Mouse (Mus musculus) embryo, embryonic 10.5 days (tissue): ENCODE results near the gene Alyref.
"Not testable (repeated sequence)": the region's sequence is repeated elsewhere in the genome, so short reads cannot be mapped to it uniquely, and the experiment has no call there.

Experiments
- DNase-seq: peaks from one replicate; pipeline ENCODE4 v3.0.0-alpha.2; 2015; ENCODE audit warnings: low spot score

Gene Alyref

DNA sequence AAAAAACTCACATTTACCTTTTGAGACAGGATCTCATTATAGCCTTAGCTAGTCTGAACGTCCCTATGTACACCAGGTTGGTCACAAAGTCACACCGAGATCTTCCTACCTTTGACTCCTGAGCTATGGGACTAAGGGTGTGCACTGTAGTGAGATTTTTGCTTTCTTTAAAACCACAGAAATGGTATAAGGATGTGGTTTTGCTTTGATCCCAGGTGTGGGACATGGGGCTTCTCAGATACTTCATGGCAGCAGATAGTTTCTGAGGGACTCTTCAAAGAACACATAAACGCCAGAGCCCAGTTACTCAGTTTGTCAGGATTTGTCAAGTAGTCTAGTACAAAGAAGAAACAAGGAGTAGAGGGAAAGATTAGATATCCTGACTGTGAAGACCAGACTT lies 2.6 kb upstream of the Alyref start:
- no peak for DNase-seq

GRCm38 (mm10) chr11:120598990-120599549 lies 905 bp upstream of the Alyref start:
- peak; percentile 22 for DNase-seq

DNA sequence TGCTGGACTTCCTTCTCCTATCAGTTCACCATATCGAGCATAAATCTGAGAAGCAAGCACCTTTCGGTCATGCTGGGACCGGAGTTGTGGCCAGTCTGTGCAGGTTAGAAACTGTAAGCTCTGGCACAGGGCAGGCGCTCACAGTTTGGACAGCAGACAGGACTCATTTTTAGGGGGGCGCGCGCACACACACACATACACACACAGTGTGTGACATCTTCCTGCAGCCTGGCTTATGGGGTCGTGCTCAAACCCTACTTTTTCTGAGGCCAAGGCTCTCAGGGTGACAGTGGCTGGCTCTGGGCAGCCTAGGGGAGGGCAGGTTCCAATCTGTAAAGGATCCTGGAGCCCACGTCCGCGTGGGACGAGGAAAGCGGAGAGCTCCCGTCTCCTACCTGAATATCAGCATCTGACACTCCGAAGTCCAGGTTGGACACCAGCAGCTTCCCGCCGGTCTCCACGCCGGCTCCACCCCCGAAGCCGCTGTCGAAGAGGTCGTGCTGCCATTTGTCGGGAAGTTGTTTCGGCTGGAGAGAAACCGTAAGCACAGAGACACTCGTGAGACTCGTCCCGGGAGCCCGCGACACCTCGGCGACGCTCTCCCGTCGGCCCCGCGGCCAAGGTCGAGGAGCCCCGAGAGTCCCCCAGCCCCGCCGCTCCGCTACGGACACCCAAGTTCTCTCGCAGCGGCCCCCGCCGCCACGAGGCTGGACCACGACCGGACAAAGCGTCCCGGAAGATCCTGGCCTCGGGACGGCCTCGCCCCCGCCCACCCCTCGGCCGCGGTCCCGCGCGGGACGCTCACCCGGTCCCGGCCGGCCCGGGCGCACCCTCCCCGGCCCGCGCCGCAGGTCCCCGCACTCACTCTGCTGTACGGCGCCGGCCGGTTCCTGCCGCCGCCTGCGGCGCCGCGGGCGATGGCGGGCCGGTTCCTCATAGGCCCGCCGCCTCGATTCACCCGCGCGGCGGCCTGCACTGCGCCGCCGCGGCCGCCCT lies 627 bp downstream of the Alyref start:
- peak; percentile 34 for DNase-seq

DNA sequence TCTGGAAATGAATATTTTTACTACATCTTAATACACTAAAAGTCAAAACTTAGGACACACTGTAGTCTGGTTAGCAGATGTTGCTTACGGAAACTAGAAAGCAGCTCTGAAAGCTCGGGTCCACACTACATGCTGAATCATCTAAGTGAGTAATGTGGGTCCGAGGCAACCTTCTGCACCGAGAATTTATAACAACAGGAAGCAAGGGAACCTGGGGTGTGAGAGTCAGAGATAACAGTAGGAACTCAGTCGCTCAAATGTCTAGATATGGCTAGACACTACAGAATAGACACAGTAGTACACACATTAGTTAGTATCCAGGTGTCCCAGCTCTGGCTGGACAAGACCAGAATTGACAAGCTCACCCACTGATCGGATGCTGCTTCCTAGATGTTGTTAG lies 9.6 kb downstream of the Alyref start:
- no peak for DNase-seq

DNA sequence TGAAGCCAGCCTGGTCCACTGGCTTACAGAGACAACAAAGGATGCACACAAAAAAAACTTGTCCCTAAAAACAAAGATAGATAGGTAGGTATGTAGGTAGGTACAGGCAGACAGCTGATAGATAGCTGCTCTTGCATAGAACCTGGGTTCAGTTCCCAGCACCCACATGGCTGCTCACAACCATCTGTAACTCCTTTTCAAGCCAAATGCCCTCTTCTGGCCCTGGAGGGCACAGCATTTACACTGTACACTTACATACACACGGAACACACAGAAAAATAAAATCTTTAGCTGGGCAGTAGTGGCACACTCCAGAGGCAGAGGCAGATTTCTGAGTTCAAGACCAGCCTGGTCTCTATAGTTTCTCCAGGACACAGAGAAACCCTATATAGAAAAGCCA lies 14.2 kb downstream of the Alyref start:
- no peak for DNase-seq

GRCm38 (mm10) chr11:120582982-120583293 lies 15.2 kb downstream of the Alyref start:
- not testable (repeated sequence) for DNase-seq

- DNase-seq: peak; percentile 63
Observed at GRCm38 (mm10) chr11:120582268-120582981, 15.7 kb downstream of the Alyref start.

DNA sequence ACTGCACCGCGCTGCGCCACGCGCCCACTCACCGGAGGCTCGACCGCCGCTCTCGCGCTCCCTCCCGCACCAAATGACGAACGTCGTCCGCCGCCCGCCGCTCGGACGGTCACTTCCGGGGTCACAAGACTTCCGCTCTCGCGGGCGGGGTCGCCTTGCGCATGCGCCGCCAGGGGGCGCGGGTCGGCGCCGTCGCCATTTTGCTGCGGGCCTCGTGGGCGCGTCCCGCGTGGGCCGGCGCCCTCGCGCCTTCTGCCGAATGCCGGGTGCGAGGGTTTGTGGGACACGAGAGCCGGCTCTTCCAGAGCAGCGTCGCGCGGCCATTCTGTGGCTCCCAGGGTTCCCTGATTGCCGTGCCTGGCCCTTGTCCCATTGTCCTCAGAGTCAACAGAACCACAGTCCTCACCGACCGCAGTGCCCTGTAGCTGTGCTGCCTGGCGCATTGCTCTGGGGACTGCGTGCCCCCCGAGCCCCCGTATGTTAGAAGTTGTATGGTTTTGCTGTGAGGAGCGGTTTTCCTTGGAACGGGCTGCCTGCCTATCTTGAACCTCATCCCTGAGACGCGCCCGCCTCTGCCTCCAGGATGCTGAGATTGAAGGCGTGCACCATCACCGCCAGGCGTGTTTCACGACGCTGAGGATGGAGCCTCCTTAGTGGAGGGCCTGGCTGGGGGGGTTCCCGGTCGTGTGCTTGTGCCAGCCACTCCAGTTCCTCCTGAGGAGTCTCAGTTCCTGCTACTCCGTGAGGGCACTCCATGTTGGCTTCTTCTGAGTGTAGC lies 16.5 kb downstream of the Alyref start, which contains the start of gene Arhgdia:
Gene Arhgdia (minus strand): TSS at position 135 of the 778 bp plus-strand sequence.
- DNase-seq: peak; percentile 88

- peak; percentile 47 for DNase-seq
Observed at GRCm38 (mm10) chr11:120580871-120581331, 17.3 kb downstream of the Alyref start.

DNA sequence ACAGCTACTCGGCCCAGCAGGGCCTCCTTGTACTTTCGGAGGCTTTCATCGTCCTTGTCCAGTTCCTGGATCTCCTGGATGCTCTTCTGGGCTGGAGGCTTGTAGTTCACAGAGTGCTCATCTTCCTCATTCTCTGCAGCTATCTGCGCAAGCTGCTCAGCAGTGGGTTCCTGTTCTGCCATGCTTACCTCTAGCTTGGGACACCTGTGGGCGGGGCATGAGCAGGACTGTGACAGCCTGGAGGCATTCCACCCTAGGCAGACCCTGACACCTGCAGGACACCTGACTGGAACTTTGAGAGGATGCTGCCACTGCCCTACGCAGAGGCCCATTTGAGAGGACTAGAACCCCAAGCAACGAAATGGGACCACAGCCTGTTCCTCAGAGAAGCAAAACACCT lies 18.0 kb downstream of the Alyref start:
- DNase-seq: no peak

DNA sequence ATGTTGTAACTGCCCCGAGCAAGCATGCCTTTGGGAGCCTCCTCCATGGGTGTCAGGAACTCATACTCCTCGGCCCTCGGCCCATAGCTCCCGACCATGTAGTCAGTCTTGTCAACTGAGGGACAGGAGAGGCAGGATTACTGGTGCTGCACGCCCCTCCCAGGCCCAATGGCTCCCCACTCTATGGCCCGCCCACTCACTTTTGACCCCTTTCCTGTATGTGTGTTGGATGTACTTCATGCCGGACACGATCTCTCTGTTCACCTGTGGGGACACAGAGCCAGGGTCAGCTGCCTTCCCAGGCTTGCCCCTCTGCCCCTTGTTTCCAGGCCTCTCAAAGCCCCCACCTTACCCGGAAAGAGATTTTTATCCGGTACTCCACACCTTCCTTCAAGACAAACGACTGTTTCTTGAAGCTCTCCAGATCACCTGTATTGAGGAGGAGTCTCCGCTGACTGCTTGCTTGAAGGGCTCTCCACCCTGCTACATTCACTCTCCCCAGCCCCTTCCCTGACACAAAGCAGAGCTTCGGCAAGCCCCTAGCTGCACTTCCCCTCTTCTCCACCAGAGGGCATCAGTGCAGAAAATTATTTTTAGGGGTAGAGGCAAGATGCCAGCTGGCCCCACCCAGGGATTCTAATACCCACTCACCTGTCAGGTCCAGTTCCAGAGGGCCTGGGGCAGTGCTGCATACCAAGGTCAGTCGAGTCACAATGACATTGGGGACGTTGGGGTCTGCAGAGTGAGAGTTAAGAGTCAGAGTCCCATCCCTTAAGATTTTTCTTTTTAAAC lies 18.7 kb downstream of the Alyref start:
- DNase-seq: peak; percentile 92

DNA sequence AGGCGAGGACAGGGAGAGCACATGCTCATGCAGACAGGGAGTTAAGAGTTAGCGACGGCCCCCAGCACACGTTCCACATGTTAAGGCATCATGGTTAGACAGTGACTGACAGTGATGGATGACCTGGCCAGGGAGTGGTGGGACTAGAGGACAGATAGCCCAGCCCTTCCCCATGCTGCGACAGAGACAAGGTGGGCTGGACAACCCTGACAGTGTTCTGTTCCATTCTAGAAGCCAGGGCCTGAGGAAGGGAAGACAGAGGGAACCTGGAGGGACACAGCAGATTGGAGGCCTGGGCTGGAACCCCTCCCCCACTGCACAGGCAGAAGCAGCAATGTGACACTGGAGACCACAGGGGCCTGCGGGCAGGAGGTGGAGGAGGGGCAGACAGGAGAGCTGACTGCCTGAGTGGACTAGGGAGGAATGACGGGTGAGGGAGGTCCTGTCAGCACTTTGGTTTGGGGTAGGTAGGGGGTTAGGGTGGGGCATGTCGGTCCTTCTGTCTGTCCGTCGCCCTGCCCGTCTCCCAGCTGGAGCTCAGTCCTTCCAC lies 19.4 kb downstream of the Alyref start:
- no peak for DNase-seq

- no peak for DNase-seq
Observed at GRCm38 (mm10) chr11:120578024-120578693, 20.0 kb downstream of the Alyref start.

GRCm38 (mm10) chr11:120577211-120578023 lies 20.7 kb downstream of the Alyref start:
- DNase-seq: peak; percentile 35

DNA sequence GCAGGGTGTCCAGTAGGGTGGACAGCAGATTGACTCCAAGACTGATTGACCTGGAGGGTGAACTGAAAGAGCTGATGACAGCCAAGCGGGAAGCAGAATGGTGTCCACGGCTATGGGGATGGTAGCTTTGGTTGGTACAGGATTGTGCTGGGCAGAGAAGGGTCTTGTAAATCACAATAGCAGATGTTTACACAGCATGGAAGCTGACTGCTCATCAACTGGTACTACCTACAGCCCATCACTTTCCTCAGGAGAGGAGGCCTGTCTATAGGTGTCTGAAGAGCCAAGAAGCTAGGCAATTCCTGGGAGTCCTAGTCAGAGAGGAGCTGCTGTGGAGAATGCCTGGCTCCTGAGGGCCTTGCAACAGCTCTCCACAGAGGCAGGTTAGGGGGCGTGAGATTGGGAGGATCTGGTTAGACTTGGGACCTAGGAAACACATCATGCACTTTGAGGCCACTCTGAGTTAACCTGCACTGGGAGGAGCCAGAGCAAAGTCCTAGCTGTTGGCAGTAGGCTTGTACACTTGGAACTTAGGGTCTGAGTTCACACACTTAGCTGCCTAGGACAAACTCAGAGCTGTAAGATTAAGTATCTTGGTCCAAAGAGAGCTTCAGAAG lies 21.7 kb downstream of the Alyref start:
- DNase-seq: no peak

GRCm38 (mm10) chr11:120575940-120576339 lies 22.2 kb downstream of the Alyref start:
- DNase-seq: no peak

DNA sequence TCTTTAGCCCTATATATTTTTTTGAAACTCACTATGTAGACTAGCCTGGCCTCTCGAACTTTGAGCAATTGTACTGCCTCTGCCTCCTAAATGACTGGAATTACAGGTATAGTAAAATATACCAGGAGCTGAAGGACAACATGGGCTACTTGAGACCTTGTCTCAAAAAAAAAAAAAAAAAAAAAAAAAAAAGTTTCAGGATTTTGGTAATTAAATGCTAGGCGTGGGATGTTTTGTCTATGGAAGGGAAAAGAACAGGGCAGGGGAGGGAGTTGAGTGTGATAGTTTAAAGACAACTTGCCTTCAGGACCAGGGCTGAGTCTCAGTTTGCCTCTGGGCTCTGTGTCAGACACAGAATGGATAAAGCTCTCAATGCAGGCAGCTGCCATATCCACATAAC lies 23.1 kb downstream of the Alyref start:
- no peak for DNase-seq

DNA sequence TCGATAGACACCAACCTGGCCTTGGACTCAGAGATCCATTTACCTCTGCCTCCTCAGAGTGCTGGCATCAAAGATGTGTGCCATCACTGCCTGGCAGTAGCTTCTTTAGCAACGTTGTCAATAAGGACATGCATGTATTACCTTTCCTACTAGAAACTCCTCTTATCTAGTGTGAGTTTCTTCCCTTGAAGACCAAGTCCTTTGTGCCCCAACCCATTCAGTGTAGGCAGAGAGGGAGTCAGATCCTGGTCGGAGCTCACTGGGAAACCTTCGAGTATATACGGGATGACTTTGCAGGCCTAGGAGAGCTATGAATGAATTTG lies 23.9 kb downstream of the Alyref start:
- DNase-seq: no peak
